Mouse (Mus musculus) kidney, embryonic 14.5 days (tissue): ENCODE measurements around the gene Prps1l1. TPM values are rescaled to one million over a fixed set of nuclear protein-coding genes. Genes with fewer than 3 reads are reported as not detected.
A peak's percentile ranks its signal among the peaks of the same experiment; 100 is the strongest.

Source experiments
- ATAC-seq: fragments of 200-750 bp; cut with Nextera tagmentation; 2 replicates; pipeline ENCODE4 v1.8.0; 2017; ENCODE audit warnings: moderate number of reproducible peaks, mild to moderate bottlenecking, moderate TSS enrichment, moderate library complexity; ENCODE audit not compliant: low FRiP score, low TSS enrichment
- H3K27ac ChIP-seq: fragments of 300-500 bp; sonication (generic); 2 replicates; pipeline ENCODE4 v1.5.1; 2014; ENCODE audit warnings: low read depth, mild to moderate bottlenecking, low read length, moderate library complexity, mixed read lengths
- H3K27me3 ChIP-seq: fragments of 300-500 bp; sonication (generic); 2 replicates; pipeline ENCODE4 v1.6.1; 2014; ENCODE audit warnings: mild to moderate bottlenecking, low read length; ENCODE audit not compliant: control insufficient read depth, insufficient read depth
- H3K36me3 ChIP-seq: fragments of 300-500 bp; sonication (generic); 2 replicates; pipeline ENCODE4 v1.6.1; 2014; ENCODE audit warnings: low read length, mixed read lengths; ENCODE audit not compliant: control insufficient read depth, insufficient read depth
- H3K4me1 ChIP-seq: fragments of 300-500 bp; sonication (generic); 2 replicates; pipeline ENCODE4 v1.6.1; 2014; ENCODE audit warnings: low read length, mixed read lengths; ENCODE audit not compliant: control insufficient read depth, insufficient read depth
- H3K4me2 ChIP-seq: fragments of 300-500 bp; sonication (generic); replicated peaks from 2 replicates; pipeline ENCODE4 v1.6.1; 2014; ENCODE audit warnings: low read depth, mild to moderate bottlenecking, low read length
- H3K4me3 ChIP-seq: fragments of 300-500 bp; sonication (generic); 2 replicates; pipeline ENCODE4 v1.5.1; 2014; ENCODE audit warnings: mild to moderate bottlenecking, low read length
- H3K9ac ChIP-seq: fragments of 300-500 bp; sonication (generic); 2 replicates; pipeline ENCODE4 v1.6.1; 2014; ENCODE audit warnings: low read depth, mild to moderate bottlenecking, low read length, moderate library complexity
- H3K9me3 ChIP-seq: fragments of 300-500 bp; sonication (generic); 2 replicates; pipeline ENCODE4 v1.6.1; 2016; ENCODE audit warnings: low read length; ENCODE audit not compliant: control insufficient read depth
- WGBS: fragments of 180-500 bp; shearing (Covaris S2); extraction: QIAGEN DNeasy Blood & Tissue Kit; methylation state at CpG from one replicate; pipeline ENCODE4 v1.1.7; 2014; 5-methylcytosine and 5-hydroxymethylcytosine counted together
- polyA plus RNA-seq: library from polyadenylated mRNA; unstranded; fragments of >200 nt; fragmentation: Nextera tagmentation; extraction: Ambion mirVana; gene quantifications from 2 replicates; pipeline ENCODE4 v1.2.1, GENCODE M21; 2014

Gene Prps1l1
- polyA plus RNA-seq, 1 experiment from 2014 or later = not detected

- Histone ChIP-seq H3K27ac (no peak overlapping the region), H3K9me3 (no peaks in the 10 kb centered on the region), H3K36me3 (no peaks in the 10 kb centered on the region), H3K4me1 (no peaks in the 10 kb centered on the region), H3K27me3 (no peaks in the 10 kb centered on the region), H3K4me3 (no peak overlapping the region), H3K4me2 (no peak overlapping the region), H3K9ac (no peak overlapping the region)
- WGBS = 67% methylated on average over 9 of the region's 9 CpGs
- ATAC-seq = no peak; the same call in 1 of the 2 replicates
Measured at GRCm38 (mm10) chr12:35016481-35017250, 32.1 kb downstream of the Prps1l1 start.

DNA sequence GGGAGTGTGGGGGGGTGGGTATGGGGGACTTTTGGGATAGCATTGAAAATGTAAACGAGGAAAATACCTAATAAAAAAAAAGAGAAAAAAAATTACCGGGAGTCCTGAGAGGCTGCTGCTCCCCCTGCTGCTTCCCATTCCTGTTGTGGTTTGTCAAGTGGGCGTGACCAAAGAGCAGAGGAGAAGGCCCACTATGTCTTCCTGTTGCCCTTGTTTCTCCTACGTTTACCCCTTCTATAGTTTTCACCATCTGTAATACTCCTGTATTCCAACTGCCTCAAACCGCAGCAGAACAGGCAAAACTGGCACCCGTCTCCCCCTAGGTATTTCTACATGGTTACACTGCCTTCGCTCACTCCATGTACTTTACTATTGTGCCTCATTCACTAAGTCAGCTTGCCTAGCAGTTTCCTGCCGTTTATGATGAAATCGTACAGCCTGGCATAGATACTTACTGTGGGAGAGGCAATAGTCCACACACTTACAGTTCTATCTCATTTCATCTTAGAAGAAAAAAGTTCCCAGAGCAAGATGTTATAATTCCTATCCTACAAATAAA, 34.2 kb downstream of the Prps1l1 start:
- H3K4me2 ChIP-seq = no peak overlapping the region
- H3K9me3 ChIP-seq = no peaks in the 10 kb centered on the region
- H3K27ac ChIP-seq = no peak overlapping the region
- no peaks in the 10 kb centered on the region for H3K27me3 ChIP-seq
- ATAC-seq = no peak
- no peak overlapping the region for H3K4me3 ChIP-seq
- H3K36me3 ChIP-seq = no peaks in the 10 kb centered on the region
- H3K9ac ChIP-seq = no peak overlapping the region
- no peaks in the 10 kb centered on the region for H3K4me1 ChIP-seq
- WGBS = 86% methylated on average over 9 of the region's 9 CpGs

- ATAC-seq = no peak
- no peak overlapping the region for H3K4me2 ChIP-seq
- H3K27ac ChIP-seq = no peak overlapping the region
- no peaks in the 10 kb centered on the region for H3K27me3 ChIP-seq
- H3K9me3 ChIP-seq = no peaks in the 10 kb centered on the region
- no peaks in the 10 kb centered on the region for H3K36me3 ChIP-seq
- H3K4me1 ChIP-seq = no peaks in the 10 kb centered on the region
- H3K9ac ChIP-seq = no peak overlapping the region
- whole genome bisulfite sequencing = 72% methylated on average over 9 of the region's 9 CpGs
- H3K4me3 ChIP-seq = no peak overlapping the region
Measured at GRCm38 (mm10) chr12:35021285-35021684, 36.7 kb downstream of the Prps1l1 start.

DNA sequence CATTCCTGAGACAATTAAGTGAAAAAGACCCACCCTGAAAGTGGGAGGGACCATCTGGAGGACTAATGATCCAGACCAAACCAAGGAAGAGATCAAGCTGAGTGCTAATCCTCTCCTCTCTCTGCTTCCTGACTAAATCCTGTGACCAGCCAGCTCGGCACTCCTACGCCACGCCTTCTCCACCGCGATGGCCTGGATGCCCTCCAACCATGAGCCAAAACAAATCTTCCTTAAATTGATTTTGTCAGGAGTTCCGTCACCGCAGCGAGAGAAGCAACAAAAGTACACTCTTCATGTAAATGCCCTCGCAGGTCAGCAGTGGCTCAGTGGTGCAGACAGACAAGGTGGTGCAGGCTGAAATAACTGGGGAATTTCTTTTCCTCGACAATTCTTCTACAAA, 37.5 kb downstream of the Prps1l1 start:
- no peaks in the 10 kb centered on the region for H3K4me1 ChIP-seq
- 61% methylated on average over 10 of the region's 10 CpGs for WGBS
- no peaks in the 10 kb centered on the region for H3K9me3 ChIP-seq
- H3K4me3 ChIP-seq = no peak overlapping the region
- no peak overlapping the region for H3K9ac ChIP-seq
- no peaks in the 10 kb centered on the region for H3K27me3 ChIP-seq
- H3K27ac ChIP-seq = no peak overlapping the region
- H3K36me3 ChIP-seq = no peaks in the 10 kb centered on the region
- no peak for ATAC-seq
- H3K4me2 ChIP-seq = no peak overlapping the region

DNA sequence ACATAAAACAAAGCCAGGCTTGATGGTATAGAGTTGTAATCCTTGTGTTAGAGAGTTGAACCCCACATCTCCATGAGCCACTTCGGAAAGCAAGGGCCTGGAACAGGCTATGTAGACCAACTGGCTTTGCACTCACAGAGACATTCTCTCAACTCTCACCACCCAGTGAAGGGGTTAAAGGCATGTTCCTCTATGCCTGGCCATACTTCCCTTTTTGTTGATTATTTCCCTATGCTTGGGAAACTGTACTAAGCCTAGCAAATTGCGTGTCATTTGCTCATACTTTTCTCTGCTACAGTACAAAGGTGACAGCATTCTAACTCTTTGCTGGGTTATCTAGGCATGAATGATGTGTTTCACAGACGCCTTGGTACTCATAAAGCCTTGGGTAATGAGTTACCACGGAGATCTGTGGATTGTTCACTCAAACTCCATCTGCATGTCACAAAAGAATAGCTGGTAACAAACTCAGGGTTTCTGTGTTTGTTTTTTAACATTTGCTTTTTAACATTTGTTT, 41.4 kb downstream of the Prps1l1 start:
- Histone ChIP-seq H3K9ac (no peak overlapping the region), H3K27ac (no peak overlapping the region), H3K9me3 (no peaks in the 10 kb centered on the region), H3K27me3 (no peaks in the 10 kb centered on the region), H3K4me1 (no peaks in the 10 kb centered on the region), H3K36me3 (no peaks in the 10 kb centered on the region), H3K4me3 (no peak overlapping the region), H3K4me2 (no peak overlapping the region)
- whole genome bisulfite sequencing = 75% methylated on average over 4 of the region's 4 CpGs
- no peak for ATAC-seq

DNA sequence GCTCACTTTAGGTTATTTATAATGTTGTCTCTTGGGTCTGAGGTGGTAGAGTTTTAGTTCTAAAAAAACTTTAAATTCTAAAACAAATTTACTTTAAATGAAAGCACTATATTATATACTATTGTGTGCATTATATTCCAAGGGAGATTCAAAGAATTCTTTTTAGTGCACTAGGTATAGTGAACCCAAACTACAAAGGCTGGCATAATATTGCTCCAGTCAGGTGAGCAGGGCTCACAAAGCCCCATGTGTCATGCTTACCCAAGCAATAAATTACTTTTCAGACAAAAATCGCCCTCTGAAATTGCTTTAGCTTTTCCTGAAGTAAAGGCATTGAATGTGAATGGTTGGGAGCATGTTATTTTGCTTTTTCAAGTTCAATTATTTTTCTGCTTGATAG, 43.0 kb downstream of the Prps1l1 start:
- H3K27me3 ChIP-seq = no peaks in the 10 kb centered on the region
- no peaks in the 10 kb centered on the region for H3K4me1 ChIP-seq
- ATAC-seq = 0 out of 2 replicates have a peak, but pooled peaks have one; percentile 66
- no peak overlapping the region for H3K9ac ChIP-seq
- WGBS = 47% methylated on average over 1 of the region's 1 CpGs
- H3K4me2 ChIP-seq = no peak overlapping the region
- no peaks in the 10 kb centered on the region for H3K9me3 ChIP-seq
- H3K4me3 ChIP-seq = no peak overlapping the region
- H3K36me3 ChIP-seq = no peaks in the 10 kb centered on the region
- no peak overlapping the region for H3K27ac ChIP-seq

Other genes with a start within 250 kb of the Prps1l1 start
- gene Hdac9, start 67.7 kb upstream of the Prps1l1 start, polyA plus RNA-seq = 4.6 and 5.3 TPM in 2 replicates
- 13.9 and 23.5 TPM in 2 replicates for gene Snx13, start 62.4 kb downstream of the Prps1l1 start, polyA plus RNA-seq